Mouse (Mus musculus) limb, embryonic 13.5 days (tissue): ENCODE data around the gene Macrod2. TPM values are rescaled to one million over a fixed set of nuclear protein-coding genes. Genes with fewer than 3 reads are reported as not detected.

ENCODE experiments used
- ATAC-seq: fragments of 200-750 bp; cut with Nextera tagmentation; 2 replicates; pipeline ENCODE4 v1.8.0; 2017; ENCODE audit warnings: low read depth, moderate number of reproducible peaks, moderate TSS enrichment; ENCODE audit not compliant: low FRiP score
- H3K27ac ChIP-seq: fragments of 300-500 bp; sonication (generic); 2 replicates; pipeline ENCODE4 v1.5.1; 2015; ENCODE audit warnings: inconsistent platforms, mild to moderate bottlenecking, moderate library complexity
- H3K27me3 ChIP-seq: fragments of 300-500 bp; sonication (generic); 2 replicates; pipeline ENCODE4 v1.6.1; 2015; ENCODE audit warnings: mild to moderate bottlenecking, inconsistent platforms
- H3K36me3 ChIP-seq: fragments of 300-500 bp; sonication (generic); 2 replicates; pipeline ENCODE4 v1.6.1; 2015; ENCODE audit warnings: inconsistent platforms, mild to moderate bottlenecking, moderate library complexity
- H3K4me1 ChIP-seq: fragments of 300-500 bp; sonication (generic); 2 replicates; pipeline ENCODE4 v1.6.1; 2015; ENCODE audit warnings: inconsistent platforms
- H3K4me2 ChIP-seq: fragments of 300-500 bp; sonication (generic); replicated peaks from 2 replicates; pipeline ENCODE4 v1.6.1; 2015; ENCODE audit warnings: inconsistent platforms, mild to moderate bottlenecking, moderate library complexity
- H3K4me3 ChIP-seq: fragments of 300-500 bp; sonication (generic); 2 replicates; pipeline ENCODE4 v1.5.1; 2015; ENCODE audit warnings: moderate library complexity, mild to moderate bottlenecking, inconsistent platforms
- H3K9ac ChIP-seq: fragments of 300-500 bp; sonication (generic); 2 replicates; pipeline ENCODE4 v1.6.1; 2015; ENCODE audit warnings: mild to moderate bottlenecking, inconsistent platforms
- H3K9me3 ChIP-seq: fragments of 300-500 bp; sonication (generic); 2 replicates; pipeline ENCODE4 v1.6.1; 2016; ENCODE audit warnings: inconsistent platforms
- WGBS: fragments of 180-500 bp; shearing (Covaris S2); methylation state at CpG from one replicate; pipeline ENCODE4 v1.1.7; 2015; 5-methylcytosine and 5-hydroxymethylcytosine counted together
- polyA plus RNA-seq: library from polyadenylated mRNA; unstranded; fragments of >200 nt; fragmentation: Nextera tagmentation; extraction: Ambion mirVana; gene quantifications from 2 replicates; pipeline ENCODE4 v1.2.1, GENCODE M21; 2015

The Macrod2 gene
- polyA plus RNA-seq, 1 experiment from 2014 or later: 36.9 TPM

- no peak overlapping the region for H3K4me3 ChIP-seq
- no peaks in the 10 kb centered on the region for H3K9me3 ChIP-seq
- no peaks in the 10 kb centered on the region for H3K36me3 ChIP-seq
- no peaks in the 10 kb centered on the region for H3K27me3 ChIP-seq
- H3K9ac ChIP-seq: no peak overlapping the region
- WGBS: 88% methylated on average over 2 of the region's 2 CpGs
- no peak overlapping the region for H3K4me2 ChIP-seq
- no peak overlapping the region for H3K27ac ChIP-seq
- H3K4me1 ChIP-seq: no peaks in the 10 kb centered on the region
- ATAC-seq: no peak
Observed at GRCm38 (mm10) chr2:140596906-140597305, 201.8 kb downstream of the Macrod2 start.

GRCm38 (mm10) chr2:140615451-140615850 lies 220.3 kb downstream of the Macrod2 start:
- Histone ChIP-seq H3K4me2 (no peak overlapping the region), H3K27ac (no peak overlapping the region), H3K9ac (no peak overlapping the region), H3K27me3 (no peaks in the 10 kb centered on the region), H3K4me3 (no peak overlapping the region), H3K36me3 (no peaks in the 10 kb centered on the region), H3K4me1 (no peaks in the 10 kb centered on the region), H3K9me3 (no peaks in the 10 kb centered on the region)
- 90% methylated on average over 2 of the region's 2 CpGs for WGBS
- no peak for ATAC-seq

GRCm38 (mm10) chr2:140621730-140622337 lies 226.7 kb downstream of the Macrod2 start:
- H3K4me1 ChIP-seq: no peaks in the 10 kb centered on the region
- no peaks in the 10 kb centered on the region for H3K36me3 ChIP-seq
- ATAC-seq: no peak
- no peak overlapping the region for H3K4me3 ChIP-seq
- no peaks in the 10 kb centered on the region for H3K27me3 ChIP-seq
- no peak overlapping the region for H3K27ac ChIP-seq
- no peak overlapping the region for H3K4me2 ChIP-seq
- 77% methylated on average over 2 of the region's 2 CpGs for WGBS
- no peaks in the 10 kb centered on the region for H3K9me3 ChIP-seq
- no peak overlapping the region for H3K9ac ChIP-seq

GRCm38 (mm10) chr2:140653481-140653880 lies 258.4 kb downstream of the Macrod2 start:
- H3K4me1 ChIP-seq: peaks cover 11% of the 10 kb centered on the region; the same call in 1 of the 2 replicates
- H3K36me3 ChIP-seq: peaks cover 3% of the 10 kb centered on the region; the same call in 1 of the 2 replicates
- no peak for ATAC-seq
- H3K4me3 ChIP-seq: no peak overlapping the region
- no peak overlapping the region for H3K27ac ChIP-seq
- no peak overlapping the region for H3K9ac ChIP-seq
- H3K9me3 ChIP-seq: no peaks in the 10 kb centered on the region
- H3K4me2 ChIP-seq: no peak overlapping the region
- H3K27me3 ChIP-seq: no peaks in the 10 kb centered on the region

GRCm38 (mm10) chr2:140653978-140654377 lies 258.9 kb downstream of the Macrod2 start:
- Histone ChIP-seq H3K4me2 (no peak overlapping the region), H3K27ac (no peak overlapping the region), H3K9ac (no peak overlapping the region), H3K36me3 (peaks cover 5% of the 10 kb centered on the region), H3K4me3 (no peak overlapping the region), H3K27me3 (no peaks in the 10 kb centered on the region), H3K9me3 (no peaks in the 10 kb centered on the region), H3K4me1 (peaks cover 11% of the 10 kb centered on the region; the same call in 1 of the 2 replicates)
- no peak for ATAC-seq
- WGBS: 51% methylated on average over 2 of the region's 2 CpGs

GRCm38 (mm10) chr2:140662673-140663072 lies 267.6 kb downstream of the Macrod2 start:
- ATAC-seq: no peak
- H3K27me3 ChIP-seq: no peaks in the 10 kb centered on the region
- no peak overlapping the region for H3K4me2 ChIP-seq
- no peak overlapping the region for H3K27ac ChIP-seq
- H3K9me3 ChIP-seq: no peaks in the 10 kb centered on the region
- peaks cover 37% of the 10 kb centered on the region for H3K36me3 ChIP-seq
- no peak overlapping the region for H3K9ac ChIP-seq
- no peak overlapping the region for H3K4me3 ChIP-seq
- WGBS: 47% methylated on average over 5 of the region's 5 CpGs
- peaks cover 43% of the 10 kb centered on the region for H3K4me1 ChIP-seq

GRCm38 (mm10) chr2:140664381-140664780 lies 269.3 kb downstream of the Macrod2 start:
- H3K4me2 ChIP-seq: no peak overlapping the region
- H3K9me3 ChIP-seq: no peaks in the 10 kb centered on the region
- no peak for ATAC-seq
- H3K27ac ChIP-seq: no peak overlapping the region
- no peak overlapping the region for H3K4me3 ChIP-seq
- no peaks in the 10 kb centered on the region for H3K27me3 ChIP-seq
- 92% methylated on average over 4 of the region's 4 CpGs for WGBS
- H3K4me1 ChIP-seq: peaks cover 45% of the 10 kb centered on the region
- H3K36me3 ChIP-seq: peaks cover 29% of the 10 kb centered on the region
- no peak overlapping the region for H3K9ac ChIP-seq

- Histone ChIP-seq H3K9ac (peak overlapping the region; percentile 39), H3K4me1 (peaks cover 45% of the 10 kb centered on the region), H3K9me3 (no peaks in the 10 kb centered on the region), H3K4me3 (peak overlapping the region; percentile 42), H3K36me3 (peaks cover 7% of the 10 kb centered on the region; the same call in 1 of the 2 replicates), H3K27me3 (no peaks in the 10 kb centered on the region), H3K27ac (0 out of 2 replicates have a peak overlapping the region, but pooled peaks have one; percentile 58), H3K4me2 (peak overlapping the region; percentile 66)
- no peak for ATAC-seq
- WGBS: 8% methylated on average over 7 of the region's 7 CpGs
Observed at GRCm38 (mm10) chr2:140666846-140667245, 271.7 kb downstream of the Macrod2 start.

GRCm38 (mm10) chr2:140667261-140668047 lies 272.3 kb downstream of the Macrod2 start:
- no peak for ATAC-seq
- Histone ChIP-seq H3K4me3 (peak overlapping the region; percentile 42), H3K9me3 (no peaks in the 10 kb centered on the region), H3K36me3 (peaks cover 7% of the 10 kb centered on the region; the same call in 1 of the 2 replicates), H3K4me1 (peaks cover 45% of the 10 kb centered on the region), H3K4me2 (peak overlapping the region; percentile 66), H3K9ac (peak overlapping the region; percentile 39), H3K27me3 (no peaks in the 10 kb centered on the region), H3K27ac (peak overlapping the region; percentile 58; the same call in 1 of the 2 replicates)
- 29% methylated on average over 13 of the region's 13 CpGs for WGBS

- H3K36me3 ChIP-seq: no peaks in the 10 kb centered on the region
- H3K27me3 ChIP-seq: no peaks in the 10 kb centered on the region
- ATAC-seq: peak; percentile 43
- H3K9me3 ChIP-seq: no peaks in the 10 kb centered on the region
- peak overlapping the region; percentile 42 for H3K4me3 ChIP-seq
- no peak overlapping the region; the same call in 1 of the 2 replicates for H3K27ac ChIP-seq
- H3K4me1 ChIP-seq: peaks cover 37% of the 10 kb centered on the region
- WGBS: under 1% methylated on average over 8 of the region's 8 CpGs
- peak overlapping the region; percentile 66 for H3K4me2 ChIP-seq
- peak overlapping the region; percentile 58; the same call in 1 of the 2 replicates for H3K9ac ChIP-seq
Observed at GRCm38 (mm10) chr2:140668311-140668710, 273.2 kb downstream of the Macrod2 start.

GRCm38 (mm10) chr2:140669081-140669480 lies 274.0 kb downstream of the Macrod2 start:
- Histone ChIP-seq H3K4me2 (peak overlapping the region; percentile 66), H3K9me3 (no peaks in the 10 kb centered on the region), H3K4me1 (peaks cover 30% of the 10 kb centered on the region), H3K9ac (peak overlapping the region; percentile 58), H3K27ac (peak overlapping the region; percentile 10; the same call in 1 of the 2 replicates), H3K4me3 (peak overlapping the region; percentile 42), H3K27me3 (no peaks in the 10 kb centered on the region), H3K36me3 (no peaks in the 10 kb centered on the region)
- no peak for ATAC-seq
- WGBS: 10% methylated on average over 2 of the region's 2 CpGs

GRCm38 (mm10) chr2:140669786-140670185 lies 274.7 kb downstream of the Macrod2 start:
- peak overlapping the region; percentile 82; the same call in 1 of the 2 replicates for H3K9ac ChIP-seq
- H3K36me3 ChIP-seq: no peaks in the 10 kb centered on the region
- WGBS: 35% methylated on average over 2 of the region's 2 CpGs
- H3K4me1 ChIP-seq: peaks cover 24% of the 10 kb centered on the region
- ATAC-seq: no peak
- H3K9me3 ChIP-seq: no peaks in the 10 kb centered on the region
- H3K4me2 ChIP-seq: peak overlapping the region; percentile 64
- peak overlapping the region; percentile 66 for H3K4me3 ChIP-seq
- no peaks in the 10 kb centered on the region for H3K27me3 ChIP-seq
- H3K27ac ChIP-seq: no peak overlapping the region
